Mouse (Mus musculus) telencephalon, adult 2 months (tissue): ENCODE measurements at regions not wholly inside any gene's neighbourhood (a gene's known extent, or its start where the extent isn't known, plus 50 kb on each side); places are given as distances from the start of the nearest gene placed in this dataset.

Experiments
- DNase-seq: peaks from one replicate; pipeline ENCODE4 v3.0.0-alpha.2; 2011; ENCODE audit warnings: low read depth, low spot score

DNA sequence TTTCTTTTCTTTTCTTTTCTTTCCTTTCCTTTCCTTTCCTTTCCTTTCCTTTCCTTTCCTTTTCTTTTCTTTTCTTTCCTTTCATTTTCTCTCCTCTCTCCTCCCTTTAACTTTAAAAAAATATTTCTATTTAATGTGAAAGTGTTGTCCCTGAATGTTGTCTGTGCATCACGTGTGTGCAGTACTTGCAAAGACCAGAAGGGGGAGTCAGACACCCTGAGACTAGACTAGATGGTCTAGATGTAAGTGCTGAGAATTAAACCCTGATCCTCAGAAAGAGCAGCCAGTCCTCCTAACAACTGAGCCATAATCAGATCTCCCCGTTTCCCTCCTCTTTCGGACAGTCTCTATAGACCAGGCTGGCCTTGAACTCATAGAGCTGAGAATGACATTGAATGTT, 151.7 kb downstream of the Mtx2 start:
- DNase-seq = no peak

DNA sequence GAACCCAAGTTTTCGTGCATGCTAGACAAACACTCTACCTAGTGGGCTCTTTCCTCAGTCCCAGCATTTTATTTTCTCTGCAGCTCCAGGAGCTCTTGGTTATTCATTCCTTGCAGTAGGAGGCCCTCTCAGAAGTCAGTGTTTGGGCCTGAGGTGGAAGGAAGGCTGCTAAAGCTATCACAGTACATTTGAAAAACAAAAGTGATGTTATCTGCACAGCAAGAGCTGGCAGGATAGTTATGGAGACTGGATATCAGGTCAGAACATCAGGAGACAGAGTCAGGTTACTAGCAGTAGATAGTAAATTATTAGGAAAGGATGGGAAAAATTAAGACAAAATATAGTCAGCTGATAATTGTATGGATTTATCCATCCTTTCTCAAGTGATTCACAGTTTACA, 152.2 kb downstream of the Mtx2 start:
- DNase-seq = no peak

DNA sequence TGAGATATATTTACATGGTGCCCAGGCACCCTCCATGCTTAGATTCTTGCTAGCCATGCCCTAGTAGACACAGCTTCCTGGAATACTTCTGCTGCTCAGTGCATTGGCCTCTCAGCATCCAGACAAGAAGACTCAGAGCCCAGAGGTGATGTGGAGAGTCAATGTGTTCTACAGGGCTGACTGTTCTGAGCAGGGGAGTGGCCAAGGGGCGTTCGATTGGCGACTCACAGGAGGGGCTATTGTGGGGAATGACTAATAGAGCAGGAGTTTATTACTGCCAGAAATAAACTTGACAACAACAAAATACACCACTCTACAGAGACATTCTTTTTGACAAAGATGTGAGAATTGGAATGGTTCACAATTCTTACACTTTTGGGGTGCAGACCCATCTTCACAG, 156.3 kb downstream of the Mtx2 start:
- no peak for DNase-seq

DNA sequence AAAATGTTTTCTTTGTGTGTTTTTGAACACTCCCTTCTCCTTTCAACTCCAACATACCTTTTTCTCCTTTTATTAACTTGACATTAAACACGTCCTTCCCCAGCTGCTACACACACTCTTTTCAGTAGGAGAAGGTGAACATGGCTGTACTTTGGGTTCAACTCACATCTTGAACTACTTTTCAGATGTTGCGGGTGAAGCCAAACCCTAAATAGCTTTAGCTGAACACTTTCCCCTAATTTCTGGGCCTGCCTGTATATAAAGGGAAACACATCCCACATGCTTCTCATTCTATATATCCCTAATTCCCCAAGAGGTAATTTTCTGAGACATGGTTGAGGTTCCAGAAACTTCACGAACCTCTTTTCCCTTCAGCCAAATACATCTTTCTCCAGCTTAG, 168.2 kb downstream of the Mtx2 start:
- no peak for DNase-seq

DNA sequence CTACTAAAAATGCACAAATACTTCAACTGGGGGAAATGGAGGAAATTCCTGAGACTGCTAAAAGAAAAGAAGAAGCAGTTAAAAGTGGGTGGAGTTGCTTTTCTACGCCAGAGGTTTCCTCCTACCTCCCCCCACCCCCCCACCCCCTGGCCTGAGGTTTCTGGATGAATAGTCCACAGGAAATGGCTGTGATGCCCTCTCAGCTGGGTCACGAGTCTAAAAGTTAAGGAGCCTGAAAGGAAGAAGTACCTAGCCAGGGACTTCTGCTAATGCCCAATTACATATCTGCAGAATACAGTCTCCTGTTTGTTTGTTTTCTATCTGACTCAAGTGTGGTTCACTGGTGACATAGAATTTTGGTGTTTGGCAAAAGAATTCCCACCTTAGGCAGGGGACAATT, 169.4 kb downstream of the Mtx2 start:
- DNase-seq = no peak

DNA sequence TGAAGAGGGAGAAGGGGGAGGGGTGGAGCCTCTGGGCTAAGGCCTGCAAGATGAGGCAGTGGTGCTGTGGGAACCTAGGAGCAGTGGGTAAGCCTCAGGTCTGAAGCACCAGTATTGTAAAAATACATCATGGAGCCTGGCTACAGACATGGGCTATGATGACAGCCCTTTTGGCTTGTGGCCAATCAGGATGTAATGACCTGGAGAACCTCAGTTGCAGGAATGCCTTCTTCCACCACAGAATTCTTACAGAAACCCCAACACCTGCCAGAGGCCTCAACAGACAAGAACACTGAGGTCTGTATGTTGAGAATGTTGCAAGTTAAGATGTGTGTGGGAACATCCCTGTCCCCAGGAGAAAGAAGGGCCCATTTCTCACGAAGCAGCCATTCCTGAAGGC, 172.1 kb downstream of the Mtx2 start:
- DNase-seq = no peak

DNA sequence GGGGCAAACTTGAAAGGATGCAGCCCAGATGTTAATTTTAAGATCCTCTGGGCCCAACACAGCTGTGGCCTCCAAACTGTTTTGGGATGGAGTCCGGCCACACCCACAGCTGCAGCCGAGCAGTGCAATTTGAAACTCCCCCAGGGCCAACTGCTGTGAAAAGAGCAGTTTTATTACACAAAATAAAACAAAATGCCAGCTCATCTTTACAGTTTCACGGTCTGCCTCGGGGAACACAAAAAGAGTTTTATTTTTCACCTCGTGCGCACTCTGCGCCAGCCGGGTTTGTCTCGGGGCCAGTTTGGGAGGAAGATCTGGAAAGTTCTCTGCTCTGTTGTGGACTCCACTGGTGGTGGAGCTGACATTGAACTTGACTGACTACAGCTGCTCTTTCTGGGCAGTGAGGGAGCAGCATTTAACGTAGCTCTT, 174.8 kb downstream of the Mtx2 start:
- no peak for DNase-seq

DNA sequence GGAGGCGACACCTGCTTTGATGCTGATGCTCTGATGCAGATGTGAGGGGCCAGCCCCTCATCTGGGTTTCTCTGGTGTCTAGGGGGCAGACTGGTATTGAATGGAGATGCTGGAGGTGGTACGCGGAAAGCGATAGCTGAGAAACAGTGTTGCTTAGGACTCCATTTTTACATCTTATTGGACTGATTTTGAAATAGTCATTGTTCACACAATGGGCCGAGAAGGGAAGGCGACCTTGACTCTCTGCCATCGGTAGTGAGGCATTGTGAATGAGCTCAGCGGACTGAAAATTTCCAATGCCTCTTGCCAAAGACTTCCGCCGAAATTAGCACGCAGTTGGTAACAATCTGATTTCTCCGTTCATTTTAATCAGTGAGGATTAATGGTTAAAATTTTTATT, 177.0 kb downstream of the Mtx2 start:
- no peak for DNase-seq

DNA sequence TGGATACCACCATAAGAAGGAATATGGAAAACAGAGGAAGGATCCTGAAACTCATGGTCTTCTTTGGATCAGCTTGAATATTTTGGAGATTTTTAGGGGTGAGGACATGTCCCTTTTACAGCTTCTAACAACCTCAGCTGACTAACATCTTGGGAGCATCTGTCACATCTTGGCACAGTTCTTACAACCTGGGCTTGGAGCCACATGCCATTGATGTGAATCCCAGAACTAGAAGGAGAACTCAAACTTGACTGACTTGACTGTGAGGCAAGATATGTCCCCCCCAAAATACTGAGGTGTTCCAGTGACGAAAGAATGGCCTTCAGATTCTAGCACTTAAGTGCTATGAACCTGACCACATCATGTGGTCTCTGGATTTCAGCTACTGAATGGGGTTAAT, 182.5 kb downstream of the Mtx2 start:
- DNase-seq = no peak

DNA sequence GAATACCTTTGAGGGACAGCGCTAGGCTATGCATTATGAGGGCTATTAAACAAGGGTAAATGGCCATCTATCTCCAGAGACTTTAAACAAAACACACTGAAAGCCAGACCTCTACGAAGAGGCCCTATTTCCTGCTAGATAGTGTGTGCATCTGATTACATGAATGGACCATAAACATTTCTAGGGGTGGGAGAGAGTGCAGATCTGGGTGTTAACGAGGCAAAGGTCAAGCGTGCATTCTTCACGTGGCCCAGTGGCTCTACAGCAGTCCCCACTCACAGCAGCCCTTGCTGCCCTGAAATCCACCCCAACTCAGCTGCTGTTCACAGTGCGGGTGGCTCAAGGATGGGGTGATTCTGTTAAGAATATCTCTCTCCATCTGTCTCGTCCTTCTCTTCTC, 185.0 kb downstream of the Mtx2 start:
- no peak for DNase-seq

DNA sequence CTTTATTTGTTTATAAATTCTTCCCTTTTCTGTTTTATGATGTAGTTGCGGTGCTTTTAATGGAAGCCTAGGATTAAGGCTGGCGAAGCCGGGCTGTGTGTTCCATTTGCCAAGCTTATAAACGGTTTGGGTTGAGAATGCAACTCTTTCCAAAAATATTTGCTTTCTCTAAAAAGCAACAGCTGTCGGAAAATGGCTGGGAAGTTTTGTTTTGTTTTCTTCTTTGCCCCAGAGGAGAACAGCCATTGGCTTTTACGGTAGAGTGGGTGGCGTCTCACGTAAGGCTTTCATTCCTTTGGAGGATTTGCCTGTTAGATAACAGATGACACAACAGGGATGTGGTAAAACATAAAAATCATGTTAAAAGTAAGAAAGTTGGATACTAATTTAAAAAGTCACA, 186.4 kb downstream of the Mtx2 start:
- DNase-seq = peak; percentile 17

DNA sequence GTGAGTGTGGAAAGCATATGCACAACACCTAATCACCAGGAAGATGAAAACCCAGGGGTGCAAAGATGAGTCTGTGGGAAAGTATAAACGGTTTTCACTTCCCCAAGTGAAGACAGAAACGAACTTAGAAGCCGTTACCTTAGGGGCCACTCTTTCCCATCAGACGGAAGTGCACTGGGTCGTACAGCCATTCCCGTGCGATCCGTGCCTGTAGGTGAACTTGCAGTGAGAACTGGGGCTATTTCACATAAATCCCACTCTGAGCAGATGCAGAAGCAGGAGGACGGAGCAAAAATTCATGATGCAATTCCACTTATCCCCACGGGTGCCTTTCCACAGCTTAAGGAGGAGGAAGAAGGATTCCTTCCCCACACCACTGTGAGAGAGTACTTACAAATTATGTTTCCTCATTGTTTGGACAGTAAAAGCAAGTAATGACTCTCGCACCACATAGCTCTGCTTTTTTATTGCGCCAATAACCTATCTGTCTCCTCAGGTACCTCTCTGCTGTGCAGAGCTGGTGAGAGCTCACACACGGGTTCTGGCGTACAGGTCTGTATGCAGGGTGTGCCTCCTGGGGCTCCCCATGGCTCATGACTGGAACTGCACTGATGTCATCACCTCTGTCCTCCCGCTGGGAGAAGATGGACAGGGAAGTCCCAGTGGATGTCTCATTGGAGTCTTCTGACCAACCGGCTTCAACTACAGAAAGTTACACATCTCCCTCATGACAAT, 189.6 kb downstream of the Mtx2 start:
- DNase-seq = no peak

DNA sequence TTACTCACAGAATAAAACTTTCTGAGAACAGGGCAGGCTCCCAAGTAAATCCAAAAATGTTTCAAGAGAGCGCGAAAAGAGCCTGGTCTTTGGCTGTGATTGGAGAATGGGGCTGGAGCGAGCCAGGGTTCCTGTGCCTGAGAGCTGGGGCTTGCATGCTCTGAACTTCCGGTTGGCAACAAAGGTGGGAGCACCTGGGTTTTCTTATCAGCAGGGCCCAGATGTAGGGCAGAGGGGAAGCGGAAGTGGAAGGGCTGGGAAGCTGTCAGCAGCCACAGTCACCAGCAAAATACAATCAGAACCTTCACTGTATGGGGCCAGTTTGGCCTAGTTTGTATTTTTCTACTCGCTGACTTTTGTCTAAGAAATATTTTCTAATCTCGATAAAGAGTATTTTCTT, 193.9 kb downstream of the Mtx2 start:
- DNase-seq = no peak

DNA sequence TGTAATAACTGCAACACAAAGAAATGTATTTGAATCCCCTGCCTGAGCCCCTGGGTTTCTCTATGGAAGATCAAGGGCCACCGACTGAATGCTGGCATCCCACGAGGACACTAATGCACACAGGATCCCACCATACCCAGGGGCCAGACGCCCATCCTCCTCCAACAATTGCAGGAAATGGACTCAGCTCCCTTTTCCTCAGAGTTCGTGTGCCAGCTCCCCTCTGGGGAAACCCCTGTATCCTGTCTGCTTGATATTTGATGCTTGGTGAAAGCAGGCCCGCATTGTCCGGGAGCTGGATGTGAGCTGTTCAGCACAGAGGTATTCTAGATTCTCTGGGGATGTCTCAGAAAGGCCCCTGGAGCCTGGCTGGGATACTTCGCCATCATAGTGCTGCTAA, 196.0 kb downstream of the Mtx2 start:
- DNase-seq = no peak

DNA sequence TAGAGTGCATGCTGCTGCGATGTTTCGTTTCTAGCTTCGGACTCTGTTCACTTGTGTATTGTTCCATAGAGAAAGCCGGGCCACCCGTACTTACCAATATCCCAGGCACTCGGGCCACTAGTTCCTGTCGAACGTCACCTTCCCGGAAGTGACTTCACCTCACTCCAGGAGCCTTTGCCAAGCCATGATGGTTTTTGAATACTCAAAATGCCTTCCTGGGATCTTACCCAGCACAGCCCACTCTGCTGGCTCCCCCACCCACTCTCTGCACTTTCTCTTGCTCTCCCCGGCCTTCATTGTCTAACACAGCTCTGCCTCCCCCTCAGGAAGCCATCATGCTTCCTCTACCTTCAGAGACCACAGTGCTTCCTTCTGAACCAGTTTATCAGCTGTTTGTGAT, 202.5 kb downstream of the Mtx2 start:
- no peak for DNase-seq

DNA sequence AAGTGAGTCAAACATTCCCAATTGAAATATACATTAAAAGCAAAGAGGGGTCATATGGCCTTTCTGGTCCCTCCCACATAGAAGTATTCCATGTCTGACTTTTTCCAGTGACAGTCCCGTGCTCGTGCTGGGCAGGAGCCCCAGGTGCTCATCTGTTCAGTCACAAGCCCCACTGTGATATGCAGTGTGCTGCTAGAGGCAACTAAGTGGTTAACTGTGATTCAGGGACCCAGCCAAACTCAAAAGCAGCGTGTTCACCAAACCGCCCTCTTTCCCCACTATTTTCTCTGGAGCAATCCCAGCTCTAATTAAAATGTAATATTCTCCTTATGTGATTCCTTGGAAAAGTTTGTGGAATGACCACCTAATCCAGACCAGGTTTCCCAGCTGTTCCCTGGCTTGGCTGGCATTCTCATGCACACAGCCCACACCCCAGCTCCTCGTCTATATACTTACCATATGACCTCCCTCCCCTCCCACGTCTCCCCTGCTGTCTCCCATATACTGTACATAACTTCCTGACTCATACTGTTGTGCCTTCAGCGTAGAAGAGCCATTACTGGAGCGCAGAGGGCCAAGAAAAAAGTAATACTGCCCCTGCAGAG, 203.6 kb downstream of the Mtx2 start:
- no peak for DNase-seq

DNA sequence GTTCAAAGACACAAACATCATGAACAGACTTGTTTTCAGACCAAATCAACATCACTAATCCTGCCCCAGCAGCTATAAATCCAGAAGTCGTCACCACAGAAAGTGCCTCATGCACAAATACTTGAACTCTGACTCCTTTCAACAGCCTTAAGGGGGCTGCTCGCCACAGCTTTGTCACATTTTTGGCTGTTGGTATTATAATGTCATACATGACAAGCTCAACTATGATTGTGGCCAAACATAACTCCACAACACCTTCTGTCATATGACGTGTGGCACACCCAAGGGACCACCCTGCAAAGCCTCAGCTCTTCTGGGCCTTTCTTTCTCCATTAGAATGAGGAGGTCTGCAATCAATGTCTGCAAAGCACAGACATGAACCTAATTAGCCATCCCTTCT, 209.1 kb downstream of the Mtx2 start:
- no peak for DNase-seq

DNA sequence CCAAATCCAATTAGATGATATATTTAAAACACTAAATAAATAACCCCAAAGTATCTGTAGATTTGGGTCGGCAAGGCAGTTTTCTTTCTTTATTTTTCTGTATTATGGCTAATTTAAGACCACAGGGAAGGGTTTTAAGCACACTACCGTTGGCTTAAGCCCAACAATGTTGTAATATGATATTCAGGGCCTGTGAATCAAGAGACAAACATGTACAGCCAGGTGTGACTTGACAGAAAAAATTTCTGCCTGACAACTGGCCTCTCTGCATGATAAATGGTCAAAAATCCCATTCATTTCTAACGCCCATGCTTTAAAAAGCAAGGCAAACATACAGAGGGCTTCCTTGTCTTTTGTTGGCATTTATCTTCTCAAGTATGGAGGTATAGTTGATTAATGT, 213.5 kb downstream of the Mtx2 start:
- DNase-seq = no peak

DNA sequence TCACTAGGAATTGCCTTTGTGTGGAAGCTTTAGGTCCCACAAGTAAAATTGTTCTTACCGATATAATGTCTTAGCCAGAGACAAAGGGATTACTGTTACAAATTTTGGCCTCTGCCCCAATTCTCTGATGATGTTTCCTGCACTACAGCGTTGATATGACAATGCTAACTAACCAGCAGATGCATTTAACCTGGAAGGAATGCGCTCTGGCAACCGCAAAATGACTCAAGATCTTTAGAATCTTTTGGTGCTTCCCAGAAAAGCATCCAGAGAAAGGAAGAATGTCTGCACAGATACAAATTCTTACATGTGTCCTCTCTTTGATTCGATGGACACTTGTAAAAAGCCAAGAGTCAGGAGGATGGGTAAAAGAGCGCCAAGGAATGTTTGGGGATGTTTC, 221.3 kb downstream of the Mtx2 start:
- no peak for DNase-seq

DNA sequence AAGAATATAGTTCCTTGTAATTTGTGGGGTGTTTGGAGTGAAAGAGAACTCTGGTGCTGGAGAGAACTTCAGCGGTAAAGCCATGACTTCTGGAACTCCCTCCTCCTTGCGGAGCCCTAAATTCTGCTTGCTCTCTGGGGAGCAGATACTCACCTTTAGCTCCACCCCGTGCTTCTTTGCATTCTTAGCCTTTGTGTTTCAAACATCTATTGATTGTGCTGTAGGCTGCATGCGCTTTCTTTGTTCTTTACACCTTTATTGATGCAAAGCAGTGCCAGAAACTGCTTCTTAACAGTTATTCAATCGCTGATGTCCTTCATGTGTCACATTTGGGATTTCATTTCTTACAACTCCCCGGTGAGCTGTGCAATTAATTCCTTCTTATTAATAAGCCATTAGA, 222.5 kb downstream of the Mtx2 start:
- no peak for DNase-seq

DNA sequence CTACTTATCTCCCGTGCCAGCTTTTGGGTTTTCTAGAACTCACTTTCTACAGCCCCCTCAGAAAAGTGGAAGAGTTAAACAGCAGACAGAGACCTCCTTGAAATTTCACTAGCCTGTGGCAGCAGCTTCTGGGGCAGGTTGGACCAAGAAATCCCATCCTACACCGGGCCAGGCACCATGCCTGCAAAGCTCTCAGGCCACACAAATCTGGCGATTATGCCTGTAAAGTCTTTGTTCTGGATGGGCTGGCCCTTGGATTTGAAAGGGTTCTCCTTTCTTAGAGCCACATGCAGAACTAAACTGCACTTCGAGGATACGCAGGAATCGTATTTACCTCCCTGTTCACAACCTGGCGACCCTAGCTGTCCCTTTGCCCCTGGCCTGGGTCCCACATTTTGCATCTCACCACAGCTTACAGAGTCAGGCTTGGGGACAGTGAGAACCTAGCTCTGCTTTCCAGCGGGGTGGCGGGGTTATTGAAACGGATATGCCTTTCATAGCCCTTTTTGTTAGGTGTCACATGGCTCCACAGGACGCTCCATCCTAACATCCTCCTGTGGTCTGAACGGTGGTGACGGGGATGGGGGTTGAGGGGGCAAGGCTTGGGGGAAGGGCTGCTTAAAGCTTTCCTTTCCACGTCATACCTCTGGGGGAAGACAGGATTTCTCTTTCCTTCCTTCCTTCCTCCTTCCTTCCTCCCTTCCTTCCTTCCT, 229.0 kb downstream of the Mtx2 start:
- DNase-seq = peak; percentile 3

DNA sequence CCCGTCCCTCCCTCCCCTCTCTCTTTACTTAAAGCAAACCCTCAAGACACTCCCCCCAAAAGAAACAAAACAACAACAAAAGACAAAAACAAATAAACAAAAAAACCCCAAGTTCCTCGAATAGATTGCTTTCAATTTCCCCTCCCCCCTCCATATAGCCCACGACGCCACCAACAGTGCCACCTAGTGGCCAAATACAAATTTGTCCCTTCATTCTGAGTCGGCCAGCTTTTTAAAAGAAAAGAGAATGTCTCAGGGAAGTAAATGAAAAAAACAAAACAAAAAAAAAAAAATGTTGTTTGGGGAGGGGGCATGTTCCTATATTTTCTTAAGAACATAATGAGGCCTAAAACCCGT, 229.6 kb downstream of the Mtx2 start:
- peak; percentile 17 for DNase-seq

DNA sequence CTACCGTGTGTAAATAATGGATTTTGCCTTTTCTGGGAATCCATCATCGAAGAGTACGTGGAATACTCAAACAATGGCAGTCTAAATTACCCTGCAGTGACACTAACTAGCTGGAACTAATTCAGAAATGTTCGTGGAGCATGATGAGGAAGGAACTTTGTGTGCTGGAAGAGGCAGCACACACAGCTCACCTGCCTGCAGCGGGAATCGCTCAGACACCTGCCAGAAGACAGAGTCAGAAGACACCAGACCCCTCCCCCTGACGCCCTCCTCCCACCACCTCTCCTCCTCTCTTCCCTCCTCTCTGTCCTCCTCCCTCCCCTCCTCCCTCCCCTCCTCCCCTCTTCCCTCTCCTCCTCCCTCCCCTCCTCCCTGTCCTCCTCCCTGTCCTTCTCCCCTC, 235.4 kb downstream of the Mtx2 start:
- DNase-seq = no peak
